Mouse (Mus musculus) stomach, postnatal 0 days (tissue): ENCODE results near the gene Atp5h.

Source experiments
- CTCF ChIP-seq: IDR thresholded peaks from 2 replicates; pipeline ENCODE4 v1.5.1; 2016; ENCODE audit warnings: antibody characterized with exemption, low read depth, mild to moderate bottlenecking, moderate library complexity
- EP300 ChIP-seq: optimal IDR thresholded peaks from 2 replicates; pipeline ENCODE3; 2016; ENCODE audit warnings: antibody characterized with exemption

DNA sequence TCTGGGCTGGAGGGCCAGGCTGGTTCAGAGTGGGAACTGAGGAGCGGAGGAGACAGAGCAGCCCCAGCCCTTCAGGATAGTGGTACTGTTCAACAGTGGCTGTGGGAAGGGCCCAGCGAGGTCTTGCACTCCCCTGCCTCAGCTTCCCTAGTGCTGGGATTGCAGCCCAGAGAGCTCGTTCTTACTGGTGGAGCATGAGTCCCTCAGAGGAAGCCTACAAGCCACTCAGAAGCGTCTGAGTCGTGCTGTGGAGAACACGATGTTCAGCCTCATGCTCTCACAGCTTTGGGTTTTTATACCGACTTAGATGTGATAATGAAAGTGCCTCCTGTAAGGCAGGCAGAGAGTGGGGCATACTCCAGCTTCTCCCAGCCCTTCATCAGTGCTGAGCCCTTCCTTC is 4.9 kb upstream of the Atp5h start:
- TF ChIP-seq CTCF (no peak), EP300 (no peak)
